Mouse (Mus musculus): Measurements from ENCODE around the gene Gpd1. TPM values are rescaled to one million over a fixed set of nuclear protein-coding genes. Genes with fewer than 3 reads are reported as not detected.

Gene Gpd1
- polyA plus RNA-seq, 1 experiment from 2014 or later: 42.2 TPM

DNA sequence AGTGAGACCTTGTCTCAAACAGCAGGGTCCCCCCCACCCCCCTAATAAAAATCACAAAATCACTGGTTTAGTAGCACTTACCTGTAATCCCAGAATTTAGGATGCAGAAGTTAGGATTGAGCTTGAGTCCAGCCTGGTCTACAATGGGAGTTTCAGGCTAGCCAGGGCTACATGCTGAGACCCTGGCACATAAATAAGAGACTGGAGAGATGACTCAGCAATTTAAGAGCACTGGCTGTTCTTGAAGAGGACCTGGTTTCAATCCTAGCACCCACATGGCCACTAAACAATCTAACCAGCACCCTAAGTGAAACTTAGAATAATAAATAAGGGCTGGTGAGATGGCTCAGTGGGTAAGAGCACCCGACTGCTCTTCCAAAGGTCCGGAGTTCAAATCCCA, 13.9 kb downstream of the Gpd1 start:
- H3K4me1 ChIP-seq (ENCODE audit: control insufficient read depth, low read depth, low read length): peaks cover 6% of the 10 kb centered on the region
- no peak for ATAC-seq (ENCODE audit: low read depth)
- H3K27me3 ChIP-seq (ENCODE audit: control insufficient read depth, insufficient read depth, low read depth, low read length): no peaks in the 10 kb centered on the region
- no peak overlapping the region for H3K4me3 ChIP-seq (ENCODE audit: low read depth, low read length)
- H3K27ac ChIP-seq (ENCODE audit: low read length): no peak overlapping the region
- WGBS (ENCODE audit: insufficient replicate concordance): 81% methylated on average over 2 of the region's 2 CpGs
- peaks cover 12% of the 10 kb centered on the region for H3K36me3 ChIP-seq (ENCODE audit: control insufficient read depth, insufficient read depth)
- no peaks in the 10 kb centered on the region for H3K9me3 ChIP-seq (replicated peaks; ENCODE audit: control insufficient read depth, low read length)
- no peak overlapping the region for H3K4me2 ChIP-seq (ENCODE audit: low read depth, low read length)
- H3K9ac ChIP-seq (ENCODE audit: low read depth, low read length): no peak overlapping the region

DNA sequence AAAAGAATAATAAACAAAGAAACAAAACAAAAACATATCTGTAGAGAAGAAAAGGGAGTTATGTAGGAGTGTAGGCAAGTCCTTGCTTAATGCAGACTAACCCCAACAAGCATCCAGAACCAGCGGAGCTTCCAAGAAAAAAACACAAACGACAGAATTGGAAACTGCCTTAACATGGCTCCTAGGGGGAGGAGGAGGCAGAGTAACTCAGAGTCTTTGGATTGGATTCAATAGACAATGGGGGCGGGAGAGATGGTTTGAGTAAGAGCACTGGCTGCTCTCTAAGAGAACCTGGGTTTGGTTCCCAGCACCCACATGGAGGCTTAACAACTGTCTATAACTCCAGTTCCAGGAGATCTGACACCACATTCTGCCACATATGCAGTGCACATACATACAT, 14.4 kb downstream of the Gpd1 start:
- Histone ChIP-seq H3K4me3 (ENCODE audit: low read depth, low read length) (no peak overlapping the region), H3K9me3 (replicated peaks; ENCODE audit: control insufficient read depth, low read length) (no peaks in the 10 kb centered on the region), H3K4me2 (ENCODE audit: low read depth, low read length) (no peak overlapping the region), H3K27me3 (ENCODE audit: control insufficient read depth, insufficient read depth, low read depth, low read length) (no peaks in the 10 kb centered on the region), H3K27ac (ENCODE audit: low read length) (no peak overlapping the region), H3K4me1 (ENCODE audit: control insufficient read depth, low read depth, low read length) (peaks cover 1% of the 10 kb centered on the region), H3K36me3 (ENCODE audit: control insufficient read depth, insufficient read depth) (peaks cover 12% of the 10 kb centered on the region), H3K9ac (ENCODE audit: low read depth, low read length) (no peak overlapping the region)
- 74% methylated on average over 3 of the region's 3 CpGs for WGBS (ENCODE audit: insufficient replicate concordance)
- no peak for ATAC-seq (ENCODE audit: low read depth)

DNA sequence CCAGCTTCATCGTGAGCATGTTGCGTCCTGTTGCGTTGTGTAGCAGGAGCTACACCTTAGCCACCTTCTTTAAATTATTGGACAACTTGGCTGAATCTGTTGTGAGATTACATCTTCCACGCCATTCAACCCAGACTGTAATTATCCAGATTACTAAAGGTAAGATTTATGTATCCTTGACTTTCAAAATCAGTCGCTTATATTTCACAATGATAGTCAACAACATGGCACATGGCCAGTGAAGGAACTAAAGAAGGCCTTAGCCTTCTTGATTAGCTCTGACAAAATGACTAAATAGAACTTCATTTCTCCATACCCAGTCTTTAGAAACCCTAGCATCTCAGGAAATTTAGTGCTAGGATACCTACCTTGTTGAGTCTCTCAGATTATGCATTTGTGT, 15.9 kb downstream of the Gpd1 start:
- Histone ChIP-seq H3K4me1 (ENCODE audit: control insufficient read depth, low read depth, low read length) (no peaks in the 10 kb centered on the region), H3K4me3 (ENCODE audit: low read depth, low read length) (no peak overlapping the region), H3K36me3 (ENCODE audit: control insufficient read depth, insufficient read depth) (peaks cover 10% of the 10 kb centered on the region), H3K9ac (ENCODE audit: low read depth, low read length) (no peak overlapping the region), H3K4me2 (ENCODE audit: low read depth, low read length) (no peak overlapping the region), H3K9me3 (replicated peaks; ENCODE audit: control insufficient read depth, low read length) (no peaks in the 10 kb centered on the region), H3K27me3 (ENCODE audit: control insufficient read depth, insufficient read depth, low read depth, low read length) (no peaks in the 10 kb centered on the region), H3K27ac (ENCODE audit: low read length) (no peak overlapping the region)
- ATAC-seq (ENCODE audit: low read depth): no peak
- WGBS (ENCODE audit: insufficient replicate concordance): 75% methylated on average over 5 of the region's 5 CpGs

DNA sequence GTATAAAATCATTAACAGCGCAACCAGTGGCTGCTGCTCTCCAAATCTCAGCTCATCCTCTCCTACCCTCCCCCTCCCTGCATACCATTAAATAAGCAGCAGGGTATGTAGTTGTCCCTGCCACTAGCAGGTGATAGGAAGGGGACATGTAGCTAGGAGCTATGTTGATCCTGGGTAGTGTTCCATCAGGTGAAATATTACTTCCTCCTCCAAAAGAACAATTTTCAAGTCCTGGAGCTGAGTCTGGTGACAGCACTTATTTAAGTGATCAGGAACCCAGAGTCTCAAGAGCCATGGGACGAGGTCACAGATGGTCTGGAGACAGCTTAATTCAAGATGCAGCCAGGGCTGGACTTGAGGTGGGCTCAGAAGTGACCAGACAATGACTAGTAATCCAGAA, 18.3 kb downstream of the Gpd1 start:
- H3K27ac ChIP-seq (ENCODE audit: low read length): no peak overlapping the region
- no peak overlapping the region for H3K9ac ChIP-seq (ENCODE audit: low read depth, low read length)
- no peaks in the 10 kb centered on the region for H3K9me3 ChIP-seq (replicated peaks; ENCODE audit: control insufficient read depth, low read length)
- ATAC-seq (ENCODE audit: low read depth): no peak
- H3K27me3 ChIP-seq (ENCODE audit: control insufficient read depth, insufficient read depth, low read depth, low read length): no peaks in the 10 kb centered on the region
- H3K36me3 ChIP-seq (ENCODE audit: control insufficient read depth, insufficient read depth): no peaks in the 10 kb centered on the region
- H3K4me3 ChIP-seq (ENCODE audit: low read depth, low read length): no peak overlapping the region
- 69% methylated on average over 2 of the region's 2 CpGs for WGBS (ENCODE audit: insufficient replicate concordance)
- no peak overlapping the region for H3K4me2 ChIP-seq (ENCODE audit: low read depth, low read length)
- H3K4me1 ChIP-seq (ENCODE audit: control insufficient read depth, low read depth, low read length): no peaks in the 10 kb centered on the region

DNA sequence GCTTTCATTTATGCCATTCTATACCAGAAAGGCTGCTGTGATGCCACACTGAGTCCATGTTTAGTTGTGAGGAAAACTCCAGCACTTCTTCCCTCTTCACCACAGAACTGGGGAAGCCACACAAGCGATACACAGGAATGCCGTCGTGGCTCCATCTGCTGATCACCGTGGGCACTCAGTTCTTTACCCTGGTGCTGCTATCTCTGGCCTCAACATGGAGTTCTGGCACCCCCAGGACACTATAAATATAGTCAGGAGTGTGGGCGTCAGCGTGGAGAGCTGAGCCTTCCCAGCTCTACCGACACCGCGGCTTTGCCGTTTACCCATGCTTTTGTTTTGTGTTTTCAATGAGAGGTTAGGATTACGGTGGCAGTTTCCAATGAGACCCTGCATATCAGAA, 19.4 kb downstream of the Gpd1 start:
- no peaks in the 10 kb centered on the region for H3K36me3 ChIP-seq (ENCODE audit: control insufficient read depth, insufficient read depth)
- WGBS (ENCODE audit: insufficient replicate concordance): 76% methylated on average over 11 of the region's 11 CpGs
- no peak for ATAC-seq (ENCODE audit: low read depth)

DNA sequence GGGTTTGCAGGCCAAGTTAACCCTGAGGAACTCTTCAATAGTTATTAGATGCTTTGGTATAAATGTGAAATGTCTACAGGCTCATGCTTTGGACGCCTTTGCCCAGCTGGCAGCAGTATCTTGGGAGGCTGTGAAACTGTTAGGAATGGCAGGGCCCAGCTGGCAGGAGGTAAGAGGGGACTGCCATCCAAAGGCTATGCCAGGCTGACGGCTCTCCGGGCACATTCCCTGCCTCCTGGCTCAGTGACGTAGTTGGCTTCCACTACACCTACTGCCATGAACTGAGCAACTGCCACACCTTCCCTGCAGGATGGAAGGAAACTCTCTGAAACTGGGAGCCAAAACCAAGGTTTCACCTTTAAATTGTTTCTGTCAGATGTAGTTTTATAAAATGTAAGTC, 22.9 kb downstream of the Gpd1 start:
- 71% methylated on average over 4 of the region's 4 CpGs for WGBS (ENCODE audit: insufficient replicate concordance)

More for the DNA sequence above, 19.4 kb downstream of the Gpd1 start:
- no peaks in the 10 kb centered on the region for H3K9me3 ChIP-seq (replicated peaks; ENCODE audit: control insufficient read depth, low read length)
- H3K27me3 ChIP-seq (ENCODE audit: control insufficient read depth, insufficient read depth, low read depth, low read length): no peaks in the 10 kb centered on the region
- no peaks in the 10 kb centered on the region for H3K4me1 ChIP-seq (ENCODE audit: control insufficient read depth, low read depth, low read length)
- H3K4me2 ChIP-seq (ENCODE audit: low read depth, low read length): no peak overlapping the region
- no peak overlapping the region for H3K27ac ChIP-seq (ENCODE audit: low read length)
- no peak overlapping the region for H3K9ac ChIP-seq (ENCODE audit: low read depth, low read length)
- no peak overlapping the region for H3K4me3 ChIP-seq (ENCODE audit: low read depth, low read length)

DNA sequence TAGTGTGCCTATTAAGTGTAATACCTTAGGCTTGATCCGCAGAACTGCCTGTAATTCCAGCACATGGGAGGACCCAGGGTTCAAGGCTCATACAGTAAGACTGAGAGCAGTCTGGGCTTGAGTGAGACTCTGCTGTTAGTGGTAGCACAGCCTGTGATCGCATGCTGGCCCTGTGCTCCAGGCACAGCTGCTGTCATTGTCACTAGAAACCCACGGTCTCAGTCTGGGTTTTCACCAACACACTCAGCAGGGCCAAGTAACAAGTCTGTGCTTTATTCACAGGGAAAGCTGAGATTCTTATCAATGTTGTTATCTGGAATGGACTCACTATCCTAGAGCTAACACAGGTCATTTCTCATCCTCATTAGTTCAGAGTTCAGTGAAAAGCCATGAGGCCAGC, 36.9 kb downstream of the Gpd1 start:
- WGBS (ENCODE audit: insufficient replicate concordance): 60% methylated on average over 3 of the region's 3 CpGs
- ATAC-seq (ENCODE audit: low read depth): no peak
- H3K4me1 ChIP-seq (ENCODE audit: control insufficient read depth, low read depth, low read length): no peaks in the 10 kb centered on the region
- H3K9me3 ChIP-seq (replicated peaks; ENCODE audit: control insufficient read depth, low read length): no peaks in the 10 kb centered on the region
- H3K36me3 ChIP-seq (ENCODE audit: control insufficient read depth, insufficient read depth): no peaks in the 10 kb centered on the region
- H3K4me2 ChIP-seq (ENCODE audit: low read depth, low read length): no peak overlapping the region
- no peaks in the 10 kb centered on the region for H3K27me3 ChIP-seq (ENCODE audit: control insufficient read depth, insufficient read depth, low read depth, low read length)
- H3K4me3 ChIP-seq (ENCODE audit: low read depth, low read length): no peak overlapping the region
- no peak overlapping the region for H3K9ac ChIP-seq (ENCODE audit: low read depth, low read length)
- H3K27ac ChIP-seq (ENCODE audit: low read length): no peak overlapping the region

More for the DNA sequence above, 22.9 kb downstream of the Gpd1 start:
- Histone ChIP-seq H3K27ac (ENCODE audit: low read length) (no peak overlapping the region), H3K36me3 (ENCODE audit: control insufficient read depth, insufficient read depth) (no peaks in the 10 kb centered on the region), H3K4me3 (ENCODE audit: low read depth, low read length) (no peak overlapping the region), H3K9ac (ENCODE audit: low read depth, low read length) (no peak overlapping the region), H3K4me2 (ENCODE audit: low read depth, low read length) (no peak overlapping the region), H3K4me1 (ENCODE audit: control insufficient read depth, low read depth, low read length) (no peaks in the 10 kb centered on the region), H3K27me3 (ENCODE audit: control insufficient read depth, insufficient read depth, low read depth, low read length) (no peaks in the 10 kb centered on the region), H3K9me3 (replicated peaks; ENCODE audit: control insufficient read depth, low read length) (no peaks in the 10 kb centered on the region)
- no peak for ATAC-seq (ENCODE audit: low read depth)

DNA sequence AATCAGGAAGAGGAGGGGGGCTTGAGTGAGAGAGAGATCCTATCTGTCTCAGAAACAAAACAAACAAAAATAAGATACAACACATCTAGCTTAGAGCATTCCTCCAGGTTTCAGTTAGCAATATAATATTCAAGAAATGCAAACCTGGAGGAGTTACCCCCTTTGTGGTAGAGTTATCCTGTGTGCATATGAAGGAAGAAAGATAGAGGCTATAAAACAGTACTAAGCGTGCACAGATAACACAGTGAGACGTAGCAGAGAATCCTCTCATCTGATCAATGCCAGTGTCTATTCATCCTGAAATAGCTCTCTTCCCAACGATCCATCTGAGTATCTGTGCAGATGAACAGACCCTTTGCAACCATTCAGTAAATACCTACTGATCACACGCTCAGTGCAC, 50.2 kb downstream of the Gpd1 start:
- Histone ChIP-seq H3K36me3 (ENCODE audit: control insufficient read depth, insufficient read depth) (no peaks in the 10 kb centered on the region), H3K9me3 (replicated peaks; ENCODE audit: control insufficient read depth, low read length) (no peaks in the 10 kb centered on the region), H3K27me3 (ENCODE audit: control insufficient read depth, insufficient read depth, low read depth, low read length) (no peaks in the 10 kb centered on the region; the same call in 1 of the 2 replicates), H3K27ac (ENCODE audit: low read length) (no peak overlapping the region), H3K4me3 (ENCODE audit: low read depth, low read length) (no peak overlapping the region), H3K9ac (ENCODE audit: low read depth, low read length) (no peak overlapping the region), H3K4me2 (ENCODE audit: low read depth, low read length) (no peak overlapping the region), H3K4me1 (ENCODE audit: control insufficient read depth, low read depth, low read length) (peaks cover 9% of the 10 kb centered on the region)
- no peak for ATAC-seq (ENCODE audit: low read depth)
- 37% methylated on average over 4 of the region's 4 CpGs for WGBS (ENCODE audit: insufficient replicate concordance)

DNA sequence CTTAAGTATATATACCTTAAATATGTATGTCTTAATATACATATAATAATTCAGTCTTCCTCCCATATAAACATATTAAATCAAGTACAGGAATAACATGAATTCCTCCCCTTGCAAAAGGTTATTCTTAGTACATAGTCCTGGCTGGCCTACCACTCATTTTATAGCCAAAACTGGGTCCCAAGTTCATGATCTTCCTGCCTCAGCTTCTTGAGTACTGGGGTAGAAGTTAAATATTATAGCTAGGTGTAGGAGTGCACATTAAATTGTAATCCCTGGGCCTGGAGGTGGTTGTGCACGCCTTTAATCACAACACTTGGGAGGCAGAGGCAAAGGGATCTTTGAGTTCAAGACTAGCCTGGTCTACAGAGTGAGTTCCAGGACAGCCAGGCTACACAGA, 51.4 kb downstream of the Gpd1 start:
- Histone ChIP-seq H3K4me3 (ENCODE audit: low read depth, low read length) (no peak overlapping the region), H3K27me3 (ENCODE audit: control insufficient read depth, insufficient read depth, low read depth, low read length) (no peaks in the 10 kb centered on the region; the same call in 1 of the 2 replicates), H3K9me3 (replicated peaks; ENCODE audit: control insufficient read depth, low read length) (no peaks in the 10 kb centered on the region), H3K9ac (ENCODE audit: low read depth, low read length) (no peak overlapping the region), H3K4me2 (ENCODE audit: low read depth, low read length) (no peak overlapping the region), H3K27ac (ENCODE audit: low read length) (no peak overlapping the region), H3K4me1 (ENCODE audit: control insufficient read depth, low read depth, low read length) (peaks cover 9% of the 10 kb centered on the region), H3K36me3 (ENCODE audit: control insufficient read depth, insufficient read depth) (no peaks in the 10 kb centered on the region)
- no peak for ATAC-seq (ENCODE audit: low read depth)
- WGBS (ENCODE audit: insufficient replicate concordance): 71% methylated on average over 1 of the region's 1 CpGs
